Mouse (Mus musculus): ENCODE measurements around the gene Ggps1. TPM values are rescaled to one million over a fixed set of nuclear protein-coding genes. Genes with fewer than 3 reads are reported as not detected.
"Not testable (repeated sequence)": the region's sequence is repeated elsewhere in the genome, so short reads cannot be mapped to it uniquely, and the experiment has no call there.

Ggps1 gene
- total RNA-seq, 2 experiments from 2014 or later = 12.6 to 23.3 TPM

GRCm38 (mm10) chr13:14040186-14040585 lies 23.1 kb downstream of the Ggps1 start:
- ATAC-seq (replicated peaks; ENCODE audit: low FRiP score, low TSS enrichment, poor library complexity, severe bottlenecking) = no peak

- peak; percentile 97 for ATAC-seq (replicated peaks; ENCODE audit: low FRiP score, low TSS enrichment, poor library complexity, severe bottlenecking)
Observed at GRCm38 (mm10) chr13:14039292-14039965, 23.9 kb downstream of the Ggps1 start, which contains the start of gene Tbce. Gene Tbce, minus strand, starts transcription at chr13:14039638.

GRCm38 (mm10) chr13:14038911-14039291 lies 24.4 kb downstream of the Ggps1 start:
- ATAC-seq (replicated peaks; ENCODE audit: low FRiP score, low TSS enrichment, poor library complexity, severe bottlenecking) = no peak

GRCm38 (mm10) chr13:14035875-14036630 lies 27.2 kb downstream of the Ggps1 start:
- no peak for ATAC-seq (replicated peaks; ENCODE audit: low FRiP score, low TSS enrichment, poor library complexity, severe bottlenecking)

- ATAC-seq (replicated peaks; ENCODE audit: low FRiP score, low TSS enrichment, poor library complexity, severe bottlenecking) = not testable (repeated sequence)
Observed at GRCm38 (mm10) chr13:14035352-14035751, 27.9 kb downstream of the Ggps1 start.

- ATAC-seq (replicated peaks; ENCODE audit: low FRiP score, low TSS enrichment, poor library complexity, severe bottlenecking) = peak; percentile 77
Observed at GRCm38 (mm10) chr13:14034073-14034348, 29.3 kb downstream of the Ggps1 start.

GRCm38 (mm10) chr13:14033309-14034072 lies 29.8 kb downstream of the Ggps1 start:
- peak; percentile 82 for ATAC-seq (replicated peaks; ENCODE audit: low FRiP score, low TSS enrichment, poor library complexity, severe bottlenecking)

GRCm38 (mm10) chr13:14026154-14026820 lies 37.0 kb downstream of the Ggps1 start:
- ATAC-seq (replicated peaks; ENCODE audit: low FRiP score, low TSS enrichment, poor library complexity, severe bottlenecking) = peak; percentile 54; the same call in 1 of the 2 replicates

- ATAC-seq (replicated peaks; ENCODE audit: low FRiP score, low TSS enrichment, poor library complexity, severe bottlenecking) = no peak
Observed at GRCm38 (mm10) chr13:14025554-14025953, 37.7 kb downstream of the Ggps1 start.

- ATAC-seq (replicated peaks; ENCODE audit: low FRiP score, low TSS enrichment, poor library complexity, severe bottlenecking) = 0 out of 2 replicates have a peak, but pooled peaks have one; percentile 56
Observed at GRCm38 (mm10) chr13:14021417-14021816, 41.9 kb downstream of the Ggps1 start.

GRCm38 (mm10) chr13:14018852-14019251 lies 44.4 kb downstream of the Ggps1 start:
- peak; percentile 15; the same call in 1 of the 2 replicates for ATAC-seq (replicated peaks; ENCODE audit: low FRiP score, low TSS enrichment, poor library complexity, severe bottlenecking)

- ATAC-seq (replicated peaks; ENCODE audit: low FRiP score, low TSS enrichment, poor library complexity, severe bottlenecking) = peak; percentile 68
Observed at GRCm38 (mm10) chr13:14018283-14018682, 45.0 kb downstream of the Ggps1 start.

- ATAC-seq (replicated peaks; ENCODE audit: low FRiP score, low TSS enrichment, poor library complexity, severe bottlenecking) = no peak
Observed at GRCm38 (mm10) chr13:14015609-14016008, 47.7 kb downstream of the Ggps1 start.

GRCm38 (mm10) chr13:14014540-14014939 lies 48.7 kb downstream of the Ggps1 start:
- no peak for ATAC-seq (replicated peaks; ENCODE audit: low FRiP score, low TSS enrichment, poor library complexity, severe bottlenecking)

GRCm38 (mm10) chr13:14014001-14014400 lies 49.3 kb downstream of the Ggps1 start:
- no peak for ATAC-seq (replicated peaks; ENCODE audit: low FRiP score, low TSS enrichment, poor library complexity, severe bottlenecking)

- ATAC-seq (replicated peaks; ENCODE audit: low FRiP score, low TSS enrichment, poor library complexity, severe bottlenecking) = peak; percentile 45; the same call in 1 of the 2 replicates
Observed at GRCm38 (mm10) chr13:14011454-14011995, 51.8 kb downstream of the Ggps1 start.

- ATAC-seq (replicated peaks; ENCODE audit: low FRiP score, low TSS enrichment, poor library complexity, severe bottlenecking) = 0 out of 2 replicates have a peak, but pooled peaks have one; percentile 20
Observed at GRCm38 (mm10) chr13:14006056-14006455, 57.2 kb downstream of the Ggps1 start.

GRCm38 (mm10) chr13:14004999-14005398 lies 58.3 kb downstream of the Ggps1 start:
- ATAC-seq (replicated peaks; ENCODE audit: low FRiP score, low TSS enrichment, poor library complexity, severe bottlenecking) = no peak

- peak; percentile 53 for ATAC-seq (replicated peaks; ENCODE audit: low FRiP score, low TSS enrichment, poor library complexity, severe bottlenecking)
Observed at GRCm38 (mm10) chr13:14004086-14004485, 59.2 kb downstream of the Ggps1 start.
